Mouse (Mus musculus): Measurements from ENCODE around the gene Hbq1b. TPM values are rescaled to one million over a fixed set of nuclear protein-coding genes. Genes with fewer than 3 reads are reported as not detected.

Gene Hbq1b
- polyA plus RNA-seq, 1 experiment from 2014 or later, result 2.4 TPM

GRCm38 (mm10) chr11:32316009-32316408 is 29.2 kb downstream of the Hbq1b start:
- no peaks in the 10 kb centered on the region for H3K27me3 ChIP-seq
- H3K27ac ChIP-seq, result no peak overlapping the region
- H3K36me3 ChIP-seq (replicated peaks), result no peaks in the 10 kb centered on the region
- WGBS, result 82% methylated on average over 3 of the region's 3 CpGs
- H3K4me3 ChIP-seq (replicated peaks), result no peak overlapping the region
- ATAC-seq (ENCODE audit: low FRiP score), result no peak
- no peak overlapping the region for H3K4me2 ChIP-seq
- no peaks in the 10 kb centered on the region for H3K9me3 ChIP-seq
- H3K4me1 ChIP-seq, result no peaks in the 10 kb centered on the region; the same call in 1 of the 2 replicates
- no peak overlapping the region for H3K9ac ChIP-seq

DNA sequence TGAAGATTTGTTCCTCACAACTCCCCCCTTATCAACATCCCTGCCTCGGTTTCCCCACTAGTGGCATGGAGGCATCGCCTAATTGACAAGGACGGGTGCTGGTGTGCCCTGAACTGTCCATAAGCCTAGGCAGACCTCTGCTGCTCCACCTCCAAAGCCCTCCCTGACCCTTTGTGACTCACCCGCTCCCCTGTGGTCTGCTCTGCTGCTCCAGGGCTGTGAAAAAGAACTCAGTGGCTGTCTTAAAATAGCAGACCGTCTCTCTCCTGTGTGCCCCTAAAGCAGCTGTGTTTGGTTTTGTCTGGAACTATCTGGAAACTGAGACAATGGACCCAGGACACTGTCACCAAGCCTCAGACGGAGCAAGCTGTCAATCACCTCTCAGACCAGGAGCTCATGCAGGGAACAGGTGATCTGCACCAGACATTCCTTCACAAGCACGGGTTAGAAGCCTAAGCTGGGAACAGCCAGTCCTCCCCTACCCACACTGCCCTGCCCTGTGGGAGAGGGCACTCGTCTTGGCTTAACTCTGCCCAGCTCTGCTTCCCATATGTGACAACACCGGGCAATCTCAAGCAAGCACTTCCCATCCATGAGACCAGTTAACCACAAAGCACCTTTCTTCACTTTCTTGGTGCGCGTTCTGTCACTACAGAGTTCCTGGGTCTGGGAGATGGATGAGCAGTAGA is 33.9 kb downstream of the Hbq1b start:
- no peak for ATAC-seq (ENCODE audit: low FRiP score)
- Histone ChIP-seq H3K27ac (no peak overlapping the region), H3K9ac (no peak overlapping the region), H3K4me3 (replicated peaks) (no peak overlapping the region), H3K9me3 (no peaks in the 10 kb centered on the region), H3K27me3 (0 out of 2 replicates have a peak, but pooled peaks cover 8% of the 10 kb centered on the region), H3K4me2 (no peak overlapping the region), H3K36me3 (replicated peaks) (no peaks in the 10 kb centered on the region), H3K4me1 (no peaks in the 10 kb centered on the region; the same call in 1 of the 2 replicates)
- 68% methylated on average over 11 of the region's 11 CpGs for WGBS

- Histone ChIP-seq H3K27ac (no peak overlapping the region), H3K36me3 (replicated peaks) (no peaks in the 10 kb centered on the region), H3K9ac (no peak overlapping the region), H3K4me3 (replicated peaks) (no peak overlapping the region), H3K27me3 (0 out of 2 replicates have a peak, but pooled peaks cover 8% of the 10 kb centered on the region), H3K9me3 (no peaks in the 10 kb centered on the region), H3K4me2 (no peak overlapping the region), H3K4me1 (no peaks in the 10 kb centered on the region; the same call in 1 of the 2 replicates)
- 43% methylated on average over 8 of the region's 8 CpGs for WGBS
- ATAC-seq (ENCODE audit: low FRiP score), result no peak
These were observed 34.4 kb downstream of the Hbq1b start for GRCm38 (mm10) chr11:32321196-32321565.

DNA sequence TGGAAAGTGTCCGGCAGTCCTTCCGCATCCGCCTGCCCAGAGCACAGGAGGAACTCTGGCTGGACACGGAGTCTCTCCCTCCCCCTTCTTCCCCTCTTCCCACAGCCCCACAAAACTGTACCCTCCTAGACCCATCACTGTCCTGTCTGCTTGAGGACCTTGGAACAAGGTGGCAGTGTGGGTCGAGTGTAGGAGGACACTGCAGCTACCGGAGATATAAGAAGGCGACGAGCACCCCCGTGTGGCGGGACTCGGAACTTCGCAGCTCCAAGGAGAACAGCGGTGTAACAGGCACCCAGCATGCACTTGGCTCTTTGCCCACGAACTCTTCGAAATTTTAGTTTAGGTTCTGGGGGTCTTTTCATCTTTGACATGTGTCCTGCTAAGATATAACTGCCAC is 37.8 kb downstream of the Hbq1b start:
- H3K4me3 ChIP-seq (replicated peaks), result no peak overlapping the region
- WGBS, result 12% methylated on average over 15 of the region's 15 CpGs
- H3K9me3 ChIP-seq, result no peaks in the 10 kb centered on the region
- no peaks in the 10 kb centered on the region; the same call in 1 of the 2 replicates for H3K4me1 ChIP-seq
- H3K9ac ChIP-seq, result no peak overlapping the region
- no peak overlapping the region for H3K27ac ChIP-seq
- ATAC-seq (ENCODE audit: low FRiP score), result peak; percentile 86
- 0 out of 2 replicates have a peak, but pooled peaks cover 8% of the 10 kb centered on the region for H3K27me3 ChIP-seq
- H3K36me3 ChIP-seq (replicated peaks), result no peaks in the 10 kb centered on the region
- peak overlapping the region; percentile 25; the same call in 1 of the 2 replicates for H3K4me2 ChIP-seq

- no peak for ATAC-seq (ENCODE audit: low FRiP score)
These were observed 44.3 kb downstream of the Hbq1b start for GRCm38 (mm10) chr11:32331075-32331474.

DNA sequence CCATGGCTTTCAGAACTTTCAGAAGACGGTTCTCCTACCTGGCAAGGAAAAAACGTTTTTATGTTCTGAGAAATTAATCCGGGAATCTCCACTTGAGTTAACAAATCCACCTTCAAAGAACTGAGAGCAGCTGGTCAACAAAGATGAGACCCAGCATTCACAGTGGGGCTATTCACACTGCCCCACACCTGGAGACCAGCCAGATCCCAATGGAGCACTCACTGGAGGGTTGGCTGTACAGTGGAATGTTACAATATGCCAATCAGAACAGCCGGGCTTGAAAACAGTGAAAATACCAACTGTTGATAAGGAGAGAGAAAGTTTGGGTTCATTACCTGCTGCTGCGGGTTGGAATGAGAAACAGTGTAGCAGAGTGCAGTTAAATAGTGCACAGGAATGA is 45.1 kb downstream of the Hbq1b start:
- WGBS, result 73% methylated on average over 5 of the region's 5 CpGs
- 0 out of 2 replicates have a peak, but pooled peaks cover 3% of the 10 kb centered on the region for H3K27me3 ChIP-seq
- no peaks in the 10 kb centered on the region for H3K36me3 ChIP-seq (replicated peaks)
- peaks cover under 1% of the 10 kb centered on the region; the same call in 1 of the 2 replicates for H3K9me3 ChIP-seq
- peaks cover 6% of the 10 kb centered on the region; the same call in 1 of the 2 replicates for H3K4me1 ChIP-seq
- H3K9ac ChIP-seq, result no peak overlapping the region
- H3K4me3 ChIP-seq (replicated peaks), result no peak overlapping the region
- no peak for ATAC-seq (ENCODE audit: low FRiP score)
- no peak overlapping the region for H3K4me2 ChIP-seq
- H3K27ac ChIP-seq, result no peak overlapping the region

More at GRCm38 (mm10) chr11:32331075-32331474, 44.3 kb downstream of the Hbq1b start:
- Histone ChIP-seq H3K36me3 (replicated peaks) (no peaks in the 10 kb centered on the region), H3K27ac (no peak overlapping the region), H3K9ac (no peak overlapping the region), H3K9me3 (no peaks in the 10 kb centered on the region), H3K4me3 (replicated peaks) (no peak overlapping the region), H3K4me2 (no peak overlapping the region), H3K4me1 (peaks cover 6% of the 10 kb centered on the region; the same call in 1 of the 2 replicates), H3K27me3 (0 out of 2 replicates have a peak, but pooled peaks cover 3% of the 10 kb centered on the region)
- WGBS, result 65% methylated on average over 6 of the region's 6 CpGs

GRCm38 (mm10) chr11:32333235-32333634 is 46.5 kb downstream of the Hbq1b start:
- WGBS, result 84% methylated on average over 2 of the region's 2 CpGs

GRCm38 (mm10) chr11:32336435-32336907 is 49.7 kb downstream of the Hbq1b start:
- 87% methylated on average over 6 of the region's 6 CpGs for WGBS
- Histone ChIP-seq H3K9me3 (peaks cover 4% of the 10 kb centered on the region; the same call in 1 of the 2 replicates), H3K9ac (no peak overlapping the region), H3K36me3 (replicated peaks) (no peaks in the 10 kb centered on the region), H3K4me2 (no peak overlapping the region), H3K27me3 (0 out of 2 replicates have a peak, but pooled peaks cover 3% of the 10 kb centered on the region), H3K27ac (no peak overlapping the region), H3K4me1 (0 out of 2 replicates have a peak, but pooled peaks cover 4% of the 10 kb centered on the region), H3K4me3 (replicated peaks) (no peak overlapping the region)
- ATAC-seq (ENCODE audit: low FRiP score), result no peak

More at GRCm38 (mm10) chr11:32333235-32333634, 46.5 kb downstream of the Hbq1b start:
- Histone ChIP-seq H3K27ac (no peak overlapping the region), H3K27me3 (0 out of 2 replicates have a peak, but pooled peaks cover 3% of the 10 kb centered on the region), H3K4me1 (peaks cover 6% of the 10 kb centered on the region; the same call in 1 of the 2 replicates), H3K4me2 (no peak overlapping the region), H3K36me3 (replicated peaks) (no peaks in the 10 kb centered on the region), H3K9me3 (peaks cover 4% of the 10 kb centered on the region; the same call in 1 of the 2 replicates), H3K9ac (no peak overlapping the region), H3K4me3 (replicated peaks) (no peak overlapping the region)
- no peak for ATAC-seq (ENCODE audit: low FRiP score)

Other genes starting within 250 kb of the Hbq1b start
- gene Il9r, start 86.7 kb upstream of the Hbq1b start, polyA plus RNA-seq (2016; fragmentation: Nextera tagmentation; extraction: Ambion mirVana), result not detected in 2 replicates
- 61.4 and 62.7 TPM in 2 replicates for gene Snrnp25, start 81.5 kb upstream of the Hbq1b start, polyA plus RNA-seq (2016; fragmentation: Nextera tagmentation; extraction: Ambion mirVana)
- gene Rhbdf1, start 64.7 kb upstream of the Hbq1b start, polyA plus RNA-seq (2016; fragmentation: Nextera tagmentation; extraction: Ambion mirVana), result 18.3 and 19.1 TPM in 2 replicates
- gene Mpg, start 60.5 kb upstream of the Hbq1b start, polyA plus RNA-seq (2016; fragmentation: Nextera tagmentation; extraction: Ambion mirVana), result 25.0 and 29.3 TPM in 2 replicates
- gene Nprl3, start 19.3 kb upstream of the Hbq1b start, polyA plus RNA-seq (2016; fragmentation: Nextera tagmentation; extraction: Ambion mirVana), result 50.2 and 50.9 TPM in 2 replicates
- 1,147 and 1,607 TPM in 2 replicates for gene Hba-x, start 10.6 kb upstream of the Hbq1b start, polyA plus RNA-seq (2016; fragmentation: Nextera tagmentation; extraction: Ambion mirVana)
- 2,326 and 2,947 TPM in 2 replicates for gene Hba-a1, start 3.5 kb upstream of the Hbq1b start, polyA plus RNA-seq (2016; fragmentation: Nextera tagmentation; extraction: Ambion mirVana)
- gene Hba-a2, start 9.5 kb downstream of the Hbq1b start, polyA plus RNA-seq (2016; fragmentation: Nextera tagmentation; extraction: Ambion mirVana), result 4,843 and 6,486 TPM in 2 replicates
- 0.73 TPM in 1 of 2 replicates, not detected in the other for gene Hbq1a, start 13.1 kb downstream of the Hbq1b start, polyA plus RNA-seq (2016; fragmentation: Nextera tagmentation; extraction: Ambion mirVana)
- 25.2 and 26.0 TPM in 2 replicates for gene Sh3pxd2b, start 60.9 kb downstream of the Hbq1b start, polyA plus RNA-seq (2016; fragmentation: Nextera tagmentation; extraction: Ambion mirVana)
- gene Ubtd2, start 168.4 kb downstream of the Hbq1b start, polyA plus RNA-seq (2016; fragmentation: Nextera tagmentation; extraction: Ambion mirVana), result 68.3 and 72.7 TPM in 2 replicates
- gene Efcab9, start 245.1 kb downstream of the Hbq1b start, polyA plus RNA-seq (2016; fragmentation: Nextera tagmentation; extraction: Ambion mirVana), result 0.27 TPM in 1 of 2 replicates, not detected in the other
- 2.3 and 2.4 TPM in 2 replicates for gene Stk10, start 246.3 kb downstream of the Hbq1b start, polyA plus RNA-seq (2016; fragmentation: Nextera tagmentation; extraction: Ambion mirVana)

All from forebrain, embryonic 12.5 days (tissue).